Mouse (Mus musculus) ES-Bruce4 (cell line): Measurements from ENCODE around the gene Tob2. TPM values are rescaled to one million over a fixed set of nuclear protein-coding genes. Genes with fewer than 3 reads are reported as not detected.

ENCODE experiments used
- H3K27ac ChIP-seq: 2 replicates; pipeline ENCODE4 v1.5.1; 2012; ENCODE audit warnings: low read length, inconsistent platforms; ENCODE audit not compliant: insufficient read depth
- H3K27me3 ChIP-seq: 2 replicates; pipeline ENCODE4 v1.6.1; 2012; ENCODE audit warnings: mild to moderate bottlenecking, low read length, inconsistent platforms; ENCODE audit not compliant: control insufficient read depth, poor library complexity, insufficient read depth, severe bottlenecking
- H3K36me3 ChIP-seq: 2 replicates; pipeline ENCODE4 v1.6.1; 2012; ENCODE audit warnings: inconsistent platforms, mild to moderate bottlenecking, low read length, moderate library complexity; ENCODE audit not compliant: control insufficient read depth, poor library complexity, insufficient read depth, severe bottlenecking
- H3K4me1 ChIP-seq: one replicate; pipeline ENCODE4 v1.8.1; 2011; ENCODE audit warnings: low read length; ENCODE audit not compliant: control insufficient read depth, insufficient read depth
- H3K4me3 ChIP-seq: 2 replicates; pipeline ENCODE4 v1.5.1; 2011; ENCODE audit warnings: low read depth, mild to moderate bottlenecking, low read length
- H3K9ac ChIP-seq: 2 replicates; pipeline ENCODE4 v1.6.1; 2012; ENCODE audit warnings: low read depth, mild to moderate bottlenecking, inconsistent platforms; ENCODE audit not compliant: poor library complexity, severe bottlenecking
- H3K9me3 ChIP-seq: replicated peaks from 2 replicates; pipeline ENCODE4 v1.6.1; 2012; ENCODE audit warnings: mild to moderate bottlenecking, low read length, inconsistent platforms; ENCODE audit not compliant: control insufficient read depth, poor library complexity, insufficient read depth, severe bottlenecking
- CTCF ChIP-seq: IDR thresholded peaks from one replicate; pipeline ENCODE4 v1.8.1; 2011; ENCODE audit warnings: low read depth, low read length
- EP300 ChIP-seq: IDR thresholded peaks from 2 replicates; pipeline ENCODE4 v1.6.1; 2011; ENCODE audit warnings: low read depth, low read length; ENCODE audit not compliant: insufficient read depth
- POLR2A ChIP-seq: IDR thresholded peaks from one replicate; pipeline ENCODE4 v1.8.1; 2011; ENCODE audit warnings: low read length; ENCODE audit not compliant: insufficient read depth
- polyA plus RNA-seq: library from polyadenylated mRNA; stranded (reverse); fragments of >200 nt; gene quantifications from 2 replicates; pipeline ENCODE4 v1.2.4, GENCODE M21; 2011; ENCODE audit warnings: low read depth; ENCODE audit not compliant: missing spikeins, insufficient read depth, insufficient read length

Gene Tob2
- polyA plus RNA-seq, 1 experiment = 10.7 TPM

DNA sequence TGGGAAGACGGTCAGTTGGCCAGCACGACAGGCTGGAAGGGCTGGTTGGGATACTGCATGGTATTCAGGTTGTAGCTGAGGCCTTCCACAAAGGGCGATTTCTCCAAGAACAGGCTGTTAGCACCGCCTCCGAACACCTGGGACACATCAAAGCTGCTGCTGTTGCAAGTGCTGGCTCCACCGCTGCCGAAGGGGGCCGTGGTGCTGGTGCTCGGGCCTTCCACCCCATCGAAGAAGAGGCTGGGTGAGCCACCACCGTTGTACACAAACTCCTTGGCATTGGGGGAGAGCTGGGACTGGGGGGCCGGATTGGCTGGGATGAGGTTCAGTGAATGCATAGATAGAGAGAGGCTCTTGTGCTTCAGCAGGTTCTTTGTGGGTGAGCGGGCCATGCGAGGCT is 7.9 kb downstream of the Tob2 start:
- Histone ChIP-seq H3K9ac (no peak overlapping the region), H3K27ac (no peak overlapping the region), H3K9me3 (no peaks in the 10 kb centered on the region), H3K36me3 (peaks cover 7% of the 10 kb centered on the region; the same call in 1 of the 2 replicates), H3K4me1 (peaks cover 6% of the 10 kb centered on the region), H3K4me3 (0 out of 2 replicates have a peak overlapping the region, but pooled peaks have one; percentile 6), H3K27me3 (no peaks in the 10 kb centered on the region)
- TF ChIP-seq POLR2A = no peak
- no peak for TF ChIP-seq EP300
- no peak for TF ChIP-seq CTCF

DNA sequence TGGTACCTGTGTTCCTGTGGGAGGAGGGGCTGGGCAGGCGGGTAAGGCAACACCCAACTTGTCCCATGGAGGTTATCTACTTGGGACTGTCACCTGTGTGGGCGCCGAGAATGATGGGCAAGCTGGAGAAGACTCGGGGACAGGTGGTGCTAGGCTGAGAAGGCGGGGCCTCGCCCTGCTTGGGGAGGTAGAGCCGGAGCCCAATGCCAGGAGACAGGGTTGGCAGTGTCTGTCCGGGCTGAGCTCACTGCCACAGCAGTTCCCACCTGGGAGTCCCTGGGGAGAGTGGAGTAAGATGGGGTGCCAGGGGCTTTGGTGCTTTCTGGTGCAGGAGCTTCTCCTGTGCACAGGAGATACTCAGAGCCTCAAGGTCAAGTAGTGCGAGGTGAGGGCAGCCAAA is 9.5 kb downstream of the Tob2 start:
- Histone ChIP-seq H3K4me1 (peaks cover 7% of the 10 kb centered on the region), H3K9ac (no peak overlapping the region), H3K9me3 (no peaks in the 10 kb centered on the region), H3K4me3 (no peak overlapping the region), H3K36me3 (peaks cover 7% of the 10 kb centered on the region; the same call in 1 of the 2 replicates), H3K27me3 (no peaks in the 10 kb centered on the region), H3K27ac (no peak overlapping the region)
- TF ChIP-seq EP300 = no peak
- no peak for TF ChIP-seq CTCF
- TF ChIP-seq POLR2A = no peak

DNA sequence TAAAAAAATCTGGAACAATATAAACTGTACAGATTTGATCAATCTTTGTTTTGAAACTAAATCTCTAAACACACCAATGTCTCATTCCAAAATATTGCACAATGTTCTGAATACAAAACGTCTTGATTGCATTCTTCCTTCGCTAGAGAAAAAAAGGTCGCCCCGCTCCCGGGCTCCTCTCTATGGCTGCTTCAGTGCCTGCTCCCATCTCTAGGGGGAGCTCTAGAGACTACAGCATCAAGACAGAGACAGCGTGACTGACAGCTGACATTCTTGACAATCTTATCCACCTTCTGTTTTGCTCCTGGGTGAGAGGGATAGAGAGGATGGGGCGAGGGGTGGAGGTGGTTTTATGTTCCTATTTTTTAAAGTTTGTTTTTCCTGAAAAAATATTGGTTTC is 10.3 kb downstream of the Tob2 start:
- H3K9me3 ChIP-seq = no peaks in the 10 kb centered on the region
- peaks cover 7% of the 10 kb centered on the region; the same call in 1 of the 2 replicates for H3K36me3 ChIP-seq
- H3K27me3 ChIP-seq = no peaks in the 10 kb centered on the region
- peaks cover 7% of the 10 kb centered on the region for H3K4me1 ChIP-seq
- H3K4me3 ChIP-seq = no peak overlapping the region
- no peak overlapping the region for H3K9ac ChIP-seq
- TF ChIP-seq EP300 = no peak
- TF ChIP-seq POLR2A = no peak
- TF ChIP-seq CTCF = peak; percentile 52
- H3K27ac ChIP-seq = no peak overlapping the region

DNA sequence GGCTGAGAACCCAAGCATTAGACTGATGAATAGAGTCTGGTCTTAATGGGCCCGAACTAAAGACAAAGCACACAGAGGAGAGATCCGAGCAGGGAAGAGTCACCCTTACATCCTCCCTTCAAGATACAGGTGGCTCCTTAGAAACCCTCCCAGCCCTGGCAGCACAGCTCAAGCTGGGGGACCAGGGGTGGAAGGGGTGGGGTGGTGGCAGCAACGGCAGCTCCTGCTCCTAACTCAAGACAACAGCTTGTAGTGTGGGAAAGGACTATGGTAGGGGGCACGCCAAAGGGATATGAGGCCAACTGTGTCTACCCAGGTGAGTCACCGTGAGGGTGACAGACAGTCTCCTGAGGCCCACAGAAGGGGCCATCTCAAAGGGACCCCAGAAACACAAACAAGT is 10.7 kb downstream of the Tob2 start:
- H3K27me3 ChIP-seq = no peaks in the 10 kb centered on the region
- TF ChIP-seq CTCF (no peak), POLR2A (no peak), EP300 (no peak)
- no peak overlapping the region for H3K27ac ChIP-seq
- H3K9ac ChIP-seq = no peak overlapping the region
- no peaks in the 10 kb centered on the region for H3K9me3 ChIP-seq
- peaks cover 7% of the 10 kb centered on the region; the same call in 1 of the 2 replicates for H3K36me3 ChIP-seq
- peaks cover 7% of the 10 kb centered on the region for H3K4me1 ChIP-seq
- no peak overlapping the region for H3K4me3 ChIP-seq

DNA sequence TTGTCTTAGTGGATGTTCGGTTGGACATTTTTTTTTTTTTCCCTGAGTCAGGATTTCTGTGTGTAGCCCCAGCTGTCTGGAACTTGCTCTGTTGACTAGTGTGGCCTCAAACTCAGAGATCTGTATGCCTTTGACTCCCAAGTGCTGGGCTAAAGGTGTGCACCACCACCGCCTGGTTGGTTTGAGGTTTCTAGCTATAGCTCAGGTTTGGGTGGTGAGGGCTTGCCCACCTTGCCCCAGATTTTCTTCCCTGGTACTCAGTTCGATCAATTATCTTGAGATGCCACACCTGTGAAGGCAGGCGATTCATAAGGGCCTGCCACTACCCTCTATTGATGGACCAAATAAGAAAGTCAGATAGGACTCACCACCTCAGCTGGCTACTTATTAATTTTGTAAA is 11.4 kb downstream of the Tob2 start:
- Histone ChIP-seq H3K27me3 (no peaks in the 10 kb centered on the region), H3K36me3 (peaks cover 7% of the 10 kb centered on the region; the same call in 1 of the 2 replicates), H3K9ac (no peak overlapping the region), H3K27ac (no peak overlapping the region), H3K4me1 (peaks cover 7% of the 10 kb centered on the region), H3K9me3 (no peaks in the 10 kb centered on the region), H3K4me3 (no peak overlapping the region)
- TF ChIP-seq EP300 = no peak
- no peak for TF ChIP-seq POLR2A
- no peak for TF ChIP-seq CTCF

DNA sequence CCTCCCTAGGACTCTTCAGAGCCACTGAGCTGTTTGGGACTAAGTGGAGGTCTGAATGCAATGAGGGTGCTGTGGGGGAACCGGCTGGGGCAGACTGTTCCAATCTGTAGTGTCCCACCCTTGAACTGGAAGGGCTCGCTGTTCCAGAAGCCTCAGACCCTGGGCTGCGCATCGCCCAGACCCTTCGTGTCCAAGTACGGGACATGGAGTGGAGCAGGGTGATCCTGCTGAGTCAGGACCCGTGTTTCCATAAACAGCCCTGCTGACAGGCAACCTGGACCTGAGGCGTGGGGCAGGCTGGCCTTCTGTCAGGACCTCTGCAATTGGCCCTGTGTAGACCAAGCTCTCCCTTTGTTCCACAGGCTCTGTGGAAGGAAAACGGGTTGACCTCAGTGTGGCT is 11.8 kb downstream of the Tob2 start:
- H3K27ac ChIP-seq = no peak overlapping the region

More for the DNA sequence above, 11.8 kb downstream of the Tob2 start:
- Histone ChIP-seq H3K36me3 (peaks cover 7% of the 10 kb centered on the region; the same call in 1 of the 2 replicates), H3K9ac (no peak overlapping the region), H3K4me3 (no peak overlapping the region), H3K27me3 (no peaks in the 10 kb centered on the region), H3K4me1 (peaks cover 7% of the 10 kb centered on the region), H3K9me3 (no peaks in the 10 kb centered on the region)
- TF ChIP-seq POLR2A = no peak
- no peak for TF ChIP-seq EP300
- TF ChIP-seq CTCF = no peak
